Mouse (Mus musculus): ENCODE measurements around the gene Ggn.
"Not testable (repeated sequence)": the region's sequence is repeated elsewhere in the genome, so short reads cannot be mapped to it uniquely, and the experiment has no call there.

Ggn gene

DNA sequence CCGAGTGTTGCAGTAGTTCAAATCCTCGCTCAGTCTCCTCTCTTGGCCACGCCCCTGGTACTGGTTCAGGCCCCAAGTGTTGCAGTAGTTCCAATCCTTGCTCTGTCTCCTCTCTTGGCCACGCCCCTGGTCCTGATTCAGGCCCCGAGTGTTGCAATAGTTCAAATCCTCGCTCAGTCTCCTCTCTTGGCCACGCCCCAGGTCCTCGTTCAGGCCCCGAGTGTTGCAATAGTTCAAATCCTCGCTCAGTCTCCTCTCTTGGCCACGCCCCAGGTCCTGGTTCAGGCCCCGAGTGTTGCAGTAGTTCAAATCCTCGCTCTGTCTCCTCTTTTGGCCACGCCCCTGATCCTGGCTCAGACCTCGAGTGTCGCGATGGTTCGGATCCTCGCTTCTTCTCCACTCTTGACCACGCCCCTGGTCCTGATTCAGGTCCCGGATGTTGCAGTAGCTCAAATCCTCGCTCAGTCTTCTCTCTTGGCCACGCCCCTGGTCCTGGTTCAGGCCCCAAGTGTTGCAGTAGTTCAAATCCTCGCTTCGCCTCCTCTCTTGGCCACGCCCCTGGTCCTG lies 42.3 kb downstream of the Ggn start:
- no peak for DNase-seq (ENCODE audit: low read depth, low spot score)

DNA sequence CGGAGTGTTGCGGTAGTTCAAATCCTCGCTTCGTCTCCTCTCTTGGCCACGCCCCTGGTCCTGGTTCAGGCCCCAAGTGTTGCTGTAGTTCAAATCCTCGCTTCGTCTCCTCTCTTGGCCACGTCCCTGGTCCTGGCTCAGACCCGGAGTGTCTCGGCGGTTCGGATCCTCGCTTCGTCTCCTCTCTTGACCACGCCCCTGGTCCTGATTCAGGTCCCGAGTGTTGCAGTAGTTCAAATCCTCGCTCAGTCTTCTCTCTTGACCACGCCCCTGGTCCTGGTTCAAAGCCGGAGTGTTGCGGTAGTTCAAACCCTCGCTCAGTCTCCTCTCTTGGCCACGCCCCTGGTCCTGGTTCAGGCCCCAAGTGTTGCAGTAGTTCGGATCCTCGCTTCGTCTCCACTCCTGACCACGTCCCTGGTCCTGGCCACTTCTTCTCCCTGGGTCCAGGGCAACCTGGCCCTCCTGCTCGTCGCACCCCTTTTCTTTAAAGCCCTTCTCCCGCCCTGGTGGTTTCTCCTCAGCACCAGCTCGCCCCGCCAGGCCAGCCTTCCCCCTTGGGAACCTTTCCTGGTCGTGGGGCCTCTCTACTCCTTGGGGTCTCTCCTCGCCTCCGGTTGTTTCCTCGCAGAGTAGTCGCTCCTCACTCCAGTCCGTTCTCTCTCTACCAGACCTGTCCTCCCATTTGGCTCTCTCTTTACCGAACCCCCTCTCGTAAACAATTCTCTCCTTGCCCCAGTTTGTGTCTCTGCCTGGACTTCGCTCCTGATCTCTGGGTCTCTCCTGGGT lies 43.0 kb downstream of the Ggn start:
- DNase-seq (ENCODE audit: low read depth, low spot score), result not testable (repeated sequence)

DNA sequence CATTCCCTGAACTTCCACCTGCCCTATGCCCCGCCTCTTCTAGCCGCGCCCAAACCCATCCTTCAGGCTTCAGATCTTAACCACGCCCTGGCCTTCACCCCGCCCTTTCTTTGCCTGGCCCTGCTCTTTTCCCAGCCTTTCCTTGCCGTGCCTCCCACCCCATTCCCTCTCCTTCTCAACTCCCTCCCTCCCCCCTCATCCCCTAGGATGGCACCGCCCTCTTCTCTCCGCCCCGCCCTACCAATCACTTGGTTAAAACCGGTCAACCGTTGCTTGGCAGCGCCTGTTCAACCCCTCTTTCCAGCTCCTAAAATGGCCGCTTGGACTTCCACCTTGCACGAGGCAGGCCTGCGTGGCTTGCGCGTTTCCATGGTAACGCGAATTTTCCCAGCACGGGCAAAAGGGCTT lies 43.7 kb downstream of the Ggn start, which contains the start of gene Catsperg1:
TSS of gene Catsperg1 (minus strand) at position 361 of the 408 bp plus-strand sequence.
- DNase-seq (ENCODE audit: low read depth, low spot score), result no peak

DNA sequence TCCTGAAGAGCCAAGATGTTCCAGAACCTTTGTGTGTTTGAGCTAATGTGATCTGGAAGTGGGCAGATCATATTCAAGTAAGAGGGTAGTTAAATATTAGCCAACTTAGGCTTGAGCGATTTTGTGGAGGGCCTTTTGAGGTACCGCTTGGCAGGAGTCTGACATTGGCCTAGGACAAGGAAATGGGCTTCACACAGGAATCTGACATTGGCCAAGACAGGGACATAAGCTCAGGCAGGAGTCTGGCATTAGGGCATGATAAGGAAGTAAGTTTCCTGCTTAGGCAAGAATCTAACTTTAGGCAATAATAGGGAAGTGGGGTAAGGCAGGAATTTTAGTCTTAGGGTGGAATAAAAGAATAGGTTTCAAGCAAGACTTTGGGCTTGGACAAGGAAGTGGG lies 44.2 kb downstream of the Ggn start:
- DNase-seq (ENCODE audit: low read depth, low spot score), result no peak

DNA sequence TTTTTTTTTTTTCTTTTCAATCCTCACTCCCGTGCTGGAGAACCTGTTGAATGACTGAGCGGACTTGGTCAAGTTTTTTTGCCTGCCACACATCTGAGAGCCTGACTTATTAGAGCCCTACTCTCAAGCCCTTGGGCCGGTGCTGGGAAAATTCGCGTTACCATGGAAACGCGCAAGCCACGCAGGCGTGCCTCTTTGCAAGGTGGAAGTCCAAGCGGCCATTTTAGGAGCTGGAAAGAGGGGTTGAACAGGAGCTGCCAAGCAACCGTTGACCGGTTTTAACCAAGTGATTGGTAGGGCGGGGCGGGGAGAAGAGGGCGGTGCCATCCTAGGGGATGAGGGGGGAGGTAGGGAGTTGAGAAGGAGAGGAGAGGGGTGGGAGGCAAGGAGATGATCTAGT lies 44.8 kb downstream of the Ggn start:
- DNase-seq (ENCODE audit: low read depth, low spot score), result no peak

Measured in telencephalon, adult 2 months (tissue).